Mouse (Mus musculus) kidney, embryonic 16.5 days (tissue): ENCODE data around the gene Cfap58. TPM values are rescaled to one million over a fixed set of nuclear protein-coding genes. Genes with fewer than 3 reads are reported as not detected.

Experiments
- ATAC-seq: fragments of 200-750 bp; cut with Nextera tagmentation; 2 replicates; pipeline ENCODE4 v1.8.0; 2017; ENCODE audit warnings: moderate TSS enrichment; ENCODE audit not compliant: low FRiP score, low TSS enrichment
- H3K27ac ChIP-seq: fragments of 300-500 bp; sonication (generic); 2 replicates; pipeline ENCODE4 v1.5.1; 2014; ENCODE audit warnings: low read length
- H3K27me3 ChIP-seq: fragments of 300-500 bp; sonication (generic); 2 replicates; pipeline ENCODE4 v1.6.1; 2014; ENCODE audit warnings: low read length, control low read depth, mixed read lengths; ENCODE audit not compliant: insufficient read depth
- H3K36me3 ChIP-seq: fragments of 300-500 bp; sonication (generic); 2 replicates; pipeline ENCODE4 v1.6.1; 2014; ENCODE audit warnings: low read length, control low read depth, mixed read lengths; ENCODE audit not compliant: insufficient read depth
- H3K4me1 ChIP-seq: fragments of 300-500 bp; sonication (generic); 2 replicates; pipeline ENCODE4 v1.6.1; 2014; ENCODE audit warnings: low read length, control low read depth, mixed read lengths; ENCODE audit not compliant: insufficient read depth
- H3K4me2 ChIP-seq: fragments of 300-500 bp; sonication (generic); replicated peaks from 2 replicates; pipeline ENCODE4 v1.6.1; 2014; ENCODE audit warnings: low read depth, low read length
- H3K4me3 ChIP-seq: fragments of 300-500 bp; sonication (generic); 2 replicates; pipeline ENCODE4 v1.5.1; 2014; ENCODE audit warnings: mild to moderate bottlenecking, low read length
- H3K9ac ChIP-seq: fragments of 300-500 bp; sonication (generic); replicated peaks from 2 replicates; pipeline ENCODE4 v1.6.1; 2014; ENCODE audit warnings: low read length
- H3K9me3 ChIP-seq: fragments of 300-500 bp; sonication (generic); 2 replicates; pipeline ENCODE4 v1.6.1; 2016; ENCODE audit warnings: low read length, control low read depth
- WGBS: fragments of 180-500 bp; shearing (Covaris S2); extraction: QIAGEN DNeasy Blood & Tissue Kit; methylation state at CpG from one replicate; pipeline ENCODE4 v1.1.7; 2014; 5-methylcytosine and 5-hydroxymethylcytosine counted together
- polyA plus RNA-seq: library from polyadenylated mRNA; unstranded; fragments of >200 nt; fragmentation: Nextera tagmentation; extraction: Ambion mirVana; gene quantifications from 2 replicates; pipeline ENCODE4 v1.2.1, GENCODE M21; 2015

Gene Cfap58
- polyA plus RNA-seq, 1 experiment from 2014 or later = 0.06 TPM

DNA sequence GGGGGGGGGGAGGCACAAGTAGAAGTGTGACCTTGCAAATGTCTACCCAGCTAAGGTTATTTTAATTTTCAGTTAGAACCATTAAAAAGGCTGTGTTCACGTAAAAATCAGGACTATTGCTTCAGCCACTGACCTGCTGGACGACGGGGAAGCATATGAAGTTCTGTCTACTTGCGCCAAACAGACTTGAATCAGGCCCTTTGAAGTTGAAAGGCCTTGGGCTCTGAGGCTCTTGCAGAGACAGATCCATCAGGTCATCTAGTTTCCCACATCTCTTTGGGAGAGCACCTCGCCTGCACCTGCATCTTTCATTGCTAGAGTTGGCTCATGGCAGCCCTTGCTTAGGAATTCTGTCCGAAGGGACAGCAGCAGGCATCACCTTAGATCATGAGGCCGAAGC, 24.1 kb upstream of the Cfap58 start:
- no peak overlapping the region for H3K9ac ChIP-seq
- ATAC-seq = no peak
- no peak overlapping the region for H3K27ac ChIP-seq
- 82% methylated on average over 7 of the region's 7 CpGs for WGBS
- H3K4me3 ChIP-seq = no peak overlapping the region
- no peaks in the 10 kb centered on the region for H3K36me3 ChIP-seq
- no peak overlapping the region for H3K4me2 ChIP-seq
- H3K27me3 ChIP-seq = no peaks in the 10 kb centered on the region
- H3K9me3 ChIP-seq = no peaks in the 10 kb centered on the region
- H3K4me1 ChIP-seq = peaks cover 35% of the 10 kb centered on the region

DNA sequence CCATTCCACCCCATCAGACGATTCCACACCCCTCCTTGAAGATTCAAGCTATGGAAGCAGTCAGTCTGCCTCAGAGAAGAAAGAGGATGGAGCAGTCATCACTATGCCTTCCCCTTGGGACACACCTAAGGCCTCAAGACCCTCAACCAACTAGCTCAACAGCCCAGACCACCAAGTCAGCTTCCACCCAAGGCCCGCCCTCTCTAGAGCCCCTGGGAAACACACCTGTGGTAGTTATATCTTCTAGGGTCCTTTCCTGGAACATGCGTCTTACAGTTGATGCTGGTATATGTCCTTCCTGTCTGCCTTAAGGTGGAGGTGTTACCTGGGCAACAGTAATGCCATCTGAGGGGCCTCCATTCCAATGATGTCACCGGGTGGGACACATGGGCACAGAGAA, 23.3 kb upstream of the Cfap58 start:
- Histone ChIP-seq H3K4me2 (no peak overlapping the region), H3K27ac (no peak overlapping the region), H3K27me3 (no peaks in the 10 kb centered on the region), H3K4me3 (no peak overlapping the region), H3K4me1 (peaks cover 28% of the 10 kb centered on the region), H3K9me3 (no peaks in the 10 kb centered on the region), H3K9ac (no peak overlapping the region), H3K36me3 (no peaks in the 10 kb centered on the region)
- ATAC-seq = no peak
- 92% methylated on average over 4 of the region's 4 CpGs for WGBS

GRCm38 (mm10) chr19:47915251-47915650, 22.2 kb upstream of the Cfap58 start:
- Histone ChIP-seq H3K27me3 (no peaks in the 10 kb centered on the region), H3K9me3 (no peaks in the 10 kb centered on the region), H3K4me2 (no peak overlapping the region), H3K4me1 (peaks cover 20% of the 10 kb centered on the region), H3K9ac (no peak overlapping the region), H3K27ac (no peak overlapping the region), H3K4me3 (no peak overlapping the region), H3K36me3 (no peaks in the 10 kb centered on the region)
- WGBS = 88% methylated on average over 4 of the region's 4 CpGs
- no peak for ATAC-seq

DNA sequence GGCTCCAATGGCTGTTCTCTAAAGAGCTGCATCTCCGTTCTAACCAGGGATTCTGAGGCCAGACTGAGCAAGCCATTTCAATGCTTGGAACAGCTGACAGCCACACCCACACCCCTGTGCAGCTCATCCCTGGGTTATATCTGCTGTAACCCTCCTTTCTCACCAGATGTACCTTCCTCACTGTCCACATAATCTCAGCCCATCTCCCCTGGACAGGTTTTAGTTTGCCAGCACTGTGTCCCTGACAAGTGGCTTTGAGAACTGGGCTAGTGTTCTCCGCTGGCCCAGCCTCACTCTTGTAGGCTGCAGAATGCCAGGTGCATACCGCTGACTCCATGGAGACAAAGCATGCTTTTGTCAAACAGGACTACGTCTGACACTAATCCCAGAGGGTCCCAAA, 20.1 kb upstream of the Cfap58 start:
- Histone ChIP-seq H3K9ac (peak overlapping the region; percentile 76), H3K27ac (no peak overlapping the region), H3K9me3 (no peaks in the 10 kb centered on the region), H3K36me3 (no peaks in the 10 kb centered on the region), H3K4me2 (peak overlapping the region; percentile 74), H3K4me3 (peak overlapping the region; percentile 66), H3K4me1 (peaks cover 17% of the 10 kb centered on the region), H3K27me3 (no peaks in the 10 kb centered on the region)
- no peak for ATAC-seq
- 47% methylated on average over 4 of the region's 4 CpGs for WGBS

GRCm38 (mm10) chr19:47918016-47918415, 19.5 kb upstream of the Cfap58 start:
- H3K27ac ChIP-seq = no peak overlapping the region
- no peak for ATAC-seq
- H3K4me3 ChIP-seq = peak overlapping the region; percentile 66
- no peaks in the 10 kb centered on the region for H3K36me3 ChIP-seq
- H3K27me3 ChIP-seq = no peaks in the 10 kb centered on the region
- 15% methylated on average over 9 of the region's 9 CpGs for WGBS
- H3K4me1 ChIP-seq = peaks cover 17% of the 10 kb centered on the region
- H3K9me3 ChIP-seq = no peaks in the 10 kb centered on the region
- H3K4me2 ChIP-seq = peak overlapping the region; percentile 74
- H3K9ac ChIP-seq = peak overlapping the region; percentile 76

GRCm38 (mm10) chr19:47918455-47919101, 18.9 kb upstream of the Cfap58 start:
- H3K27ac ChIP-seq = peak overlapping the region; percentile 98
- no peaks in the 10 kb centered on the region for H3K27me3 ChIP-seq
- H3K4me1 ChIP-seq = peaks cover 17% of the 10 kb centered on the region
- H3K4me2 ChIP-seq = peak overlapping the region; percentile 74
- H3K4me3 ChIP-seq = peak overlapping the region; percentile 66
- peak overlapping the region; percentile 76 for H3K9ac ChIP-seq
- H3K9me3 ChIP-seq = no peaks in the 10 kb centered on the region
- ATAC-seq = peak; percentile 55
- no peaks in the 10 kb centered on the region for H3K36me3 ChIP-seq
- WGBS = under 1% methylated on average over 29 of the region's 29 CpGs

GRCm38 (mm10) chr19:47919126-47919965, 18.1 kb upstream of the Cfap58 start, which contains the start of the genes Cfap43 and Itprip:
Gene Cfap43, minus strand, starts transcription at chr19:47919287.
Gene Itprip, minus strand, starts transcription at chr19:47919299.
- WGBS = under 1% methylated on average over 48 of the region's 48 CpGs
- H3K27ac ChIP-seq = peak within 1 kb of the TSS; percentile 98

GRCm38 (mm10) chr19:47919966-47920375, 17.5 kb upstream of the Cfap58 start:
- peak; percentile 2 for ATAC-seq
- Histone ChIP-seq H3K9me3 (no peaks in the 10 kb centered on the region), H3K9ac (peak overlapping the region; percentile 76), H3K27ac (peak overlapping the region; percentile 98), H3K4me3 (peak overlapping the region; percentile 66), H3K4me1 (peaks cover 17% of the 10 kb centered on the region), H3K4me2 (peak overlapping the region; percentile 74), H3K27me3 (no peaks in the 10 kb centered on the region), H3K36me3 (no peaks in the 10 kb centered on the region)
- under 1% methylated on average over 8 of the region's 8 CpGs for WGBS

More at GRCm38 (mm10) chr19:47919126-47919965, 18.1 kb upstream of the Cfap58 start, which contains the start of the genes Cfap43 and Itprip:
- Histone ChIP-seq H3K4me1 (peaks cover 17% of the 10 kb centered on the region), H3K36me3 (no peaks in the 10 kb centered on the region), H3K4me3 (peak within 1 kb of the TSS; percentile 66), H3K4me2 (peak within 1 kb of the TSS; percentile 74), H3K9me3 (no peaks in the 10 kb centered on the region), H3K27me3 (no peaks in the 10 kb centered on the region), H3K9ac (peak within 1 kb of the TSS; percentile 76)
- peak; percentile 88 for ATAC-seq

- H3K4me3 ChIP-seq = no peak overlapping the region
- no peak overlapping the region for H3K9ac ChIP-seq
- peaks cover 13% of the 10 kb centered on the region; the same call in 1 of the 2 replicates for H3K4me1 ChIP-seq
- H3K27me3 ChIP-seq = no peaks in the 10 kb centered on the region
- H3K27ac ChIP-seq = 0 out of 2 replicates have a peak overlapping the region, but pooled peaks have one; percentile 19
- WGBS = 71% methylated on average over 7 of the region's 7 CpGs
- no peak overlapping the region for H3K4me2 ChIP-seq
- H3K36me3 ChIP-seq = no peaks in the 10 kb centered on the region
- no peak for ATAC-seq
- H3K9me3 ChIP-seq = no peaks in the 10 kb centered on the region
Observed at GRCm38 (mm10) chr19:47925819-47926218, 11.7 kb upstream of the Cfap58 start.
